Mouse (Mus musculus) frontal cortex, postnatal 25 days (tissue): Measurements from ENCODE around the gene Pmpca.
"Not testable (repeated sequence)": the region's sequence is repeated elsewhere in the genome, so short reads cannot be mapped to it uniquely, and the experiment has no call there.

ENCODE experiments used
- DNase-seq, 2 experiments: peaks; one replicate each; pipeline ENCODE4 v3.0.0; 2022; ENCODE audit warnings: low spot score in 2 of 2

Pmpca gene

GRCm38 (mm10) chr2:26368572-26368971, 20.6 kb upstream of the Pmpca start:
- no peak for DNase-seq

GRCm38 (mm10) chr2:26372396-26372795, 16.7 kb upstream of the Pmpca start:
- no peak for DNase-seq

- peak; percentile 61 to 71 for DNase-seq
These were observed 8.9 kb upstream of the Pmpca start, which contains the start of gene Snapc4 for GRCm38 (mm10) chr2:26380131-26380771. TSS of gene Snapc4 (minus strand) at chr2:26380653.

- DNase-seq: not testable (repeated sequence)
These were observed 8.3 kb upstream of the Pmpca start for GRCm38 (mm10) chr2:26380871-26381270.

- no peak for DNase-seq
These were observed 1.4 kb upstream of the Pmpca start for GRCm38 (mm10) chr2:26387713-26388112.

GRCm38 (mm10) chr2:26388682-26389153, 421 bp upstream of the Pmpca start:
- no peak for DNase-seq

GRCm38 (mm10) chr2:26390954-26391353, 1.8 kb downstream of the Pmpca start:
- no peak for DNase-seq

GRCm38 (mm10) chr2:26391617-26392016, 2.5 kb downstream of the Pmpca start:
- DNase-seq: no peak

GRCm38 (mm10) chr2:26398978-26399377, 9.8 kb downstream of the Pmpca start:
- DNase-seq: no peak

GRCm38 (mm10) chr2:26399647-26400046, 10.5 kb downstream of the Pmpca start:
- no peak for DNase-seq

GRCm38 (mm10) chr2:26400296-26400695, 11.2 kb downstream of the Pmpca start:
- no peak for DNase-seq

GRCm38 (mm10) chr2:26401023-26401422, 11.9 kb downstream of the Pmpca start:
- DNase-seq: no peak

GRCm38 (mm10) chr2:26402265-26402664, 13.1 kb downstream of the Pmpca start:
- DNase-seq: no peak

- no peak for DNase-seq
These were observed 14.2 kb downstream of the Pmpca start for GRCm38 (mm10) chr2:26403306-26403705.

GRCm38 (mm10) chr2:26408515-26409356, 19.6 kb downstream of the Pmpca start, which contains the start of gene Inpp5e:
TSS of gene Inpp5e (minus strand) at chr2:26409203.
- peak; percentile 96 to 98 for DNase-seq

- DNase-seq: no peak
These were observed 20.2 kb downstream of the Pmpca start for GRCm38 (mm10) chr2:26409362-26409761.

GRCm38 (mm10) chr2:26410091-26410490, 21.0 kb downstream of the Pmpca start:
- no peak for DNase-seq

- DNase-seq: no peak
These were observed 21.8 kb downstream of the Pmpca start for GRCm38 (mm10) chr2:26410931-26411411.

- no peak for DNase-seq
These were observed 27.9 kb downstream of the Pmpca start for GRCm38 (mm10) chr2:26417066-26417465.

GRCm38 (mm10) chr2:26418120-26418519, 29.0 kb downstream of the Pmpca start:
- no peak for DNase-seq

- no peak for DNase-seq
These were observed 32.8 kb downstream of the Pmpca start for GRCm38 (mm10) chr2:26421969-26422368.

- DNase-seq: no peak
These were observed 33.9 kb downstream of the Pmpca start for GRCm38 (mm10) chr2:26423086-26423485.

- DNase-seq: no peak
These were observed 35.4 kb downstream of the Pmpca start for GRCm38 (mm10) chr2:26424541-26424940.
